ENCODE assay signal across 11 mouse cellular contexts in the genomic region with DNA sequence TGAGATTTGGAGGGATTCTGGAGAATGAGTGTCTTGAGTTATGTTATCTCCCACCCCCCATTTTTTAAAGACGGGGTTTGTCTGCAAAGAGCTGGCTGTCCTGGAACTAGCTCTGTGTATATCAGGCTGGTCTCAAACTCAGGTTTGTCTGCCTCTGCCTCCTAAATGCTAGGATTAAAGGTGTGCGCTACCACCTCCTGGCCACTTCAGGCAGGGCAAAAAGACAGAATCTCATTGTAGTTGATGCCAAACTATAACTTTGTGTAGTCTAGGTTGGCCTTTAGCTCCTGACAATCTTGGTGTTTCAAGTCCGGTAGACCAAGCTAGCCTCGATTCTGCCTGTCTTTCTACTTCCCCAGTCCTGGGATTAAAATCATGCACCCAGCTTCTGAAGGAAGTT. TPM values are rescaled to one million over a fixed set of nuclear protein-coding genes. Genes with fewer than 3 reads are reported as not detected.
DNase-seq lines count a peak whose midpoint lies in the region; ATAC-seq and TF ChIP-seq lines count a peak whose summit lies in the region.
"Had no signal": no experiment of that assay in that cellular context is flagged by ENCODE, and none has a peak within 500 bp of the region (broad histone marks: within the 10 kb centered on the region; RNA-seq: fewer than 3 reads in every experiment).

No protein-coding gene starts in this region.

- no peaks in the 10 kb centered on the region for H3K4me1 ChIP-seq in limb, embryonic 10.5 days
- H3K4me1 ChIP-seq: limb, embryonic 15.5 days had no signal

- DNase-seq in CD4-positive, CD25-positive, alpha-beta regulatory T cell, adult 2 months (ENCODE audit: low read depth, low spot score), result peak; percentile 29
- DNase-seq in left cerebral cortex, adult 2 months (ENCODE audit: extremely low spot score in 1 of 2, low spot score in 2 of 2), result no peak
- DNase-seq in left cerebral cortex, postnatal 25 days (ENCODE audit: low spot score in 2 of 2), result no peak
- peak; percentile 27 for DNase-seq in c-Kit-positive CD71-positive TER-119-negative erythroid progenitor cells, embryonic 14.5 days (ENCODE audit: low read depth)
- no peak for DNase-seq in limb, embryonic 10.5 days (ENCODE audit: low spot score)
- no peak for DNase-seq in cerebellum, adult 11-12 months
- DNase-seq: gastrocnemius, postnatal 14 days had no signal

- H3K36me3 ChIP-seq in limb, embryonic 10.5 days, result peaks cover 5% of the 10 kb centered on the region
- H3K36me3 ChIP-seq: limb, embryonic 15.5 days had no signal

- H3K9me3 ChIP-seq in limb, embryonic 10.5 days (replicated peaks), result no peaks in the 10 kb centered on the region
- H3K9me3 ChIP-seq: limb, embryonic 15.5 days had no signal

- WGBS in limb, embryonic 10.5 days, result 89% methylated on average over 4 of the region's 4 CpGs

- peak; percentile 9 for TF ChIP-seq CTCF in left cerebral cortex, adult 2 months (IDR thresholded peaks at IDR 0.05)

- no peak overlapping the region for H3K27ac ChIP-seq in left cerebral cortex, adult 2 months
- no peak overlapping the region for H3K27ac ChIP-seq in limb, embryonic 10.5 days
- H3K27ac ChIP-seq: limb, embryonic 15.5 days had no signal

- intact Hi-C loops in left cerebral cortex, adult 2 months (cut with DNase I), result loop anchor here (2.0 kb wide), 1 partner anchor 136 kb away; no protein-coding TSS in a partner anchor
- intact Hi-C loops in left cerebral cortex, postnatal 25 days (cut with DNase I), result no loop called here

- no peak for ATAC-seq in CD4-positive, CD25-positive, alpha-beta regulatory T cell, adult 4 months
- 0 out of 2 replicates have a peak, but pooled peaks have one; percentile 57 for ATAC-seq in megakaryocyte-erythroid progenitor cell, adult 5-6 weeks (replicated peaks; ENCODE audit: low FRiP score, low TSS enrichment, poor library complexity, severe bottlenecking)
- ATAC-seq: inflammation-experienced regulatory T-cells, adult 6 months had no signal

- no peaks in the 10 kb centered on the region for H3K27me3 ChIP-seq in limb, embryonic 10.5 days (ENCODE audit: low read depth, poor library complexity, severe bottlenecking)
- H3K27me3 ChIP-seq: limb, embryonic 15.5 days had no signal

- H3K4me3 ChIP-seq in left cerebral cortex, adult 2 months, result no peak overlapping the region
- H3K4me3 ChIP-seq in limb, embryonic 10.5 days, result no peak overlapping the region
- H3K4me3 ChIP-seq: limb, embryonic 15.5 days had no signal

RNA-seq across cellular contexts. Expression of a gene that starts 8.7 kb away (rescaled TPM):
- under 1 TPM; 0.29 to 0.51 TPM for polyA plus RNA-seq in CD4-positive, CD25-positive, alpha-beta regulatory T cell, adult 4 months (2017; shearing (Covaris generic))
- 1 to 10 TPM; 3.1 to 4.1 TPM for total RNA-seq in left cerebral cortex, adult 2 months (2021)
- 1 to 10 TPM; 3.4 to 4.6 TPM for total RNA-seq in left cerebral cortex, postnatal 25 days (2021)
- total RNA-seq in megakaryocyte-erythroid progenitor cell, adult 5-6 weeks (2014; fragmentation: Nextera tagmentation), result 10.0 and 20.7 TPM in 2 replicates
- total RNA-seq in megakaryocyte-erythroid progenitor cell, adult 5-6 weeks (2017), result 10.9 and 11.8 TPM in 2 replicates
- 12.7 and 17.5 TPM in 2 replicates for polyA plus RNA-seq in limb, embryonic 10.5 days (2016; fragmentation: Nextera tagmentation; extraction: Ambion mirVana)

Comparison
In these comparisons a context has a peak if more than half of its experiments do, and no peak if none do; other contexts are left out.
1. DNase-seq: peak in CD4-positive, CD25-positive, alpha-beta regulatory T cell, adult 2 months (single experiment) and c-Kit-positive CD71-positive TER-119-negative erythroid progenitor cells, embryonic 14.5 days (single experiment); none in left cerebral cortex, adult 2 months (0 of 2), left cerebral cortex, postnatal 25 days (0 of 2), limb, embryonic 10.5 days (single experiment) and cerebellum, adult 11-12 months (single experiment).